Mouse (Mus musculus) heart, adult 9 months (tissue): ENCODE data around the gene Zcchc7.

Experiments
- DNase-seq, 2 experiments: peaks; one replicate each; pipeline ENCODE4 v3.0.0; 2022; ENCODE audit warnings: low spot score in 2 of 2

Gene Zcchc7

DNA sequence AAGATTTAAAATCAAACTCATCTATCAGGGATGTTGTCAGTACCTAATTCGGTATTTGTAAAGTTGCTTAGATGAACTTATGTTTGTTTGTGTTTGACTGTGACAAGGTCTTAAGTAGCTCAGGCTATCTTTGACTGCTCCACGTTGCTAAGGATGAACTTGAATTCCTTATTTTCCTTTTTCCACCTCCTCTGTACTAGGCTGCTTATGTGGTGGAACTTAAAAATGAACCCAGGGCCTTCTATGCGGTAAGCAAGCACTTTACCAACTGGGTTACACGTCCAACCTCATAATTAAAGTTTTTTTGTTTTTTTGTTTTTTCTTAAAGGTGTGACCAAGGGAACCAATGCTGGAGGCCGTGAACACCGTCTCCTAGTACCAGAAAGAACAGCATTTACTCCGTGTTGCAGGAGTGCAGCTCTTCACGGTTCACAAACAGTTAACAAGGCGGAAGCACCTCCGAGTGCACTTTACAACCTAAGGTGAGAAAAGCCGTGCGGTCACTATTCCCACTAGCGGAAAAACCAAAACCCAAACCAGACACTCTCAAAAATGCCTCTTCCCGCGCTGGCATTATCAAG is at the start of gene Zcchc7:
Gene Zcchc7, plus strand, starts transcription at position 325 of the 581 bp plus-strand sequence.
- no peak for DNase-seq

DNA sequence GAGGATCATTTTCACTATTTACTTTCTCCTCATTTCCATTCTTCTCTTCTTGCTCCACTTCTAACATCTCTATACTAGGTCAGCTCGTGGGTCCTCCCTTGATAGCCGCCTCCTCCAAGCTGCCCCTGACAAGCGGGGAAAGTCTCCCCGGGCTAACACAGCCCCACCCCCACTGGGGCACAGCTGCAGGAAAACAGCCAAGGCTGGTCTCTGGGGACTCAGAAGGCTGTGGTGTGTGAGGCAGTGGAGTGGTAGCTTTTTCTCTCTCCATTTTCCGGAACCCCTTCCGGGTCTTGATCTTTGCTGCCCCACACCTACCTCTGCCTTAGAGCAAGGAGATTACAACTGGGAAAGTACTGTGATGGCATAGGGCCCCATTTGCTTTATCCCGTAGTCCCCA is 49.7 kb upstream of the Zcchc7 start:
- no peak for DNase-seq

DNA sequence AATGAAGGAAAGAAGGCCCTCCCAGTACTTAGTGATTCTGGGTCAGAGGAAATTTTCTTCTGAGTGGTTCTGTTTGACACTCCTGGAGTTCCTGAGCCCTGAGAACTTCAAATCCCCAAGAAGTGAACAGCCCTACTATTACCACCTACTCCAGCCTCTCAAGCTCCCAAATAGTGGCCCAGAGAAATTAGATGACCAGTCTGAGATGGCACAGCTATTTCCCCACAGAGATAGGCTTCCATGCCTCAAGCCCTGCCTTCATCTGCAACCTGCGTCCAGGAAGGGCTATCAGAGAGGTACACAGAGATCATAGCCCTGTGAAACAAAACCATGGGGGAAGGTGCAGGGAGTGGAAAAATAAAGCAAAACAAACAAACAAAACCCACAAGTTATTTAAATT is 48.8 kb upstream of the Zcchc7 start:
- no peak for DNase-seq

DNA sequence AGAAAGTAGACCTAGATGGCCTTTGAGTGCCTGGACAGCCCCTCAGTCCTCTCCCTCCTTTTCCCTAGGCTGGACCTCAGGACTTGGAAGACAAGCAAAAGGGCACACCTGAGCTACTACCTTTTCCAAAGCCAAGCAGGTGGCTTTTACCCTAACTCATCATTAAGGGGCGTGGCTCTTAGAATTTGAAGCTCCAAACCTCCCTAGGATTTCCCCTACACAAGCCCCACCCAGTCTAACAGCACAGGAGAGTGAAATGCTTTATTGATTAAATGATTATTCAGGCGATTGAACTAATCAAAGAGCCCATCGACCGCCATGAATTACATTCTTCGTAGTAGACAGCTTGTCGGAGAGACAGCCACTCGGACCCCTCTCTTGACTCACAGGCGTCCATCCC is 47.4 kb upstream of the Zcchc7 start:
- DNase-seq: no peak

DNA sequence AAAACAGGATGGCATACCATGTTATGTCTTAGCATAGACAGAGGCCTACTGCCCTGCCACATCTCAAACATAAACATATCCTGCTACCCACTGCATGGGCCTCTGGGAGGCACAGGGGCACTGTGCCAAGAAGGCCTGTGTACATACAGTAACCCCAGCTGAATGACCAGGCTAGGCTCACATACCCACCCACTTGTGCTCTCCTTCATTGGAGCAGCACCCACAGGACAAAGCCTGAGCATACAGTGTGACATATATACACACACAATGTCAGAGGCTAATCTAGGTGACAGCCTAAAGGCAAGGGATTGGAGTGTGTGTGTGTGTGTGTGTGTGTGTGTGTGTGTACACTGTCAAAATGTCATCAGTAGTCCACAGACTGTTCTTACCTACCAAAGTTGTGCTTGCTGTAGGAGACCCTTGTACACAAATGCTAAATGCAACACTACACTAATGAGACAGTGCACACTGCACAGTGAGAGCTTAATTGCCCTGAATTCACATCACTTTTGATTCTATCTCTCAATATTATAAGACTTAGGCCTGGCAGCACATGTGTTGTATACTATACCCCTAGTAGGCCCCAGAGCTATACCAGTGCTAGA is 46.5 kb upstream of the Zcchc7 start:
- no peak for DNase-seq

DNA sequence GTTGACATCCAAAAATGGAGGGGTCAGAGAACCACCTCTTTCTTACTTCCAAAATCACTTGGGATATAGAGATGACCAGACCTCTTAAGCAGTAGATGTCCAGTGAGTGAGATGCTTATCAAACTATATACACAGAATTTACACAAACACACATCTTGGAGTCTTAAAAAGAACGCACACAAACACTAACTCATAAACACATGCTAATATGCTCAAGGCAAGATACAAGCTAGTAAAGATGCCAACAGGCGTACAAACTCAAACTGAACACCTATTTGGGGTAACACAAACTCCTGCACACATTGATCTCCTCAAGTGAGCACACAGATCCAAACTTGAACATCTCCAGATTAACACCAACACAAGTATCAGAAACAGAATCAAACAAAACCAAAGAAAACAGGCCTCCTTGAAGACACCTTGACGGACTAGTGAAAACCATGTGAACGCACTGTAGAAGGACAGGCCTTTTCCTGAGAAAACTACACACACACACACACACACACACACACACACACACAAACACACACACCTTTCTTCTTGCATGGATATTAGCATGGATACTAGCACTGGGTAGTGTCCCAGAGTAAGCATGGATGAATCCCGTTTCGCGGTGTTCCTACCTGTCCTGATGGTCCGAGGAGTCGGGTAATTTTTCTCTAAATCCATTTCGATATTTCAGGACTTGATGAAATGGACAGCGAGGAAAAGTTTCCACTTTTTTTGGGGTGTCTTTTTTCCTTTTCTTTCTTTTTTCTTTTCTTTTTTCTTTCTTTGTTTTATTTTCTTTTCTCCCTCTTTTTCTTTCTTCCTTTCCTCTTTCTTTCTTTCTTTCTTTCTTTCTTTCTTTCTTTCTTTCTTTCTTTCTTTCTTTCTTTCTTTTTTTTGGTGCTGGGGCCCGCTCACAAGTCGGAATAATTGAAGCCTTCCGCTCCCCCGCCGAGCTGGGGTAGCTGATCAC is 45.7 kb upstream of the Zcchc7 start, which contains the start of gene Pax5:
Gene Pax5, minus strand, starts transcription at position 748 of the 961 bp plus-strand sequence.
- no peak for DNase-seq

DNA sequence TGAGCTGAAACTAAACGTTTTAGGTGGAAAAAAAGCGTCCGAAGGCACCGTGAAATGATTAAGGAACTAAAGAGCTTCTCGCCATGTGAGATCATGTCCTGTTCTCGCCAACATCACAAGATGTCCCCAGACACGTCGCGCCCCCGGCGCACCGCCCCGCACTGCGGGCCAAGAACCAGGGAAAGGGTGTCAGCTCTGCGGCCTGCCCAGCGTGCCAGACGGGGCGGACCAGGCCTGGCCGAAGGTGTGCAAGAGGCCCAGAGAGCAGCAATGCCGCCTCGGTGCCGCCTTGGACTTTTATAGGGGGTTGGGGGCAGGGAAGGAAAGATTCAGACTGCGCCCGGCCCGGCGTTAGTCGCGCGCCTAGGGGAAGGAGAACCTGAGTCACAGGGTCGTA is 45.0 kb upstream of the Zcchc7 start:
- DNase-seq: no peak

DNA sequence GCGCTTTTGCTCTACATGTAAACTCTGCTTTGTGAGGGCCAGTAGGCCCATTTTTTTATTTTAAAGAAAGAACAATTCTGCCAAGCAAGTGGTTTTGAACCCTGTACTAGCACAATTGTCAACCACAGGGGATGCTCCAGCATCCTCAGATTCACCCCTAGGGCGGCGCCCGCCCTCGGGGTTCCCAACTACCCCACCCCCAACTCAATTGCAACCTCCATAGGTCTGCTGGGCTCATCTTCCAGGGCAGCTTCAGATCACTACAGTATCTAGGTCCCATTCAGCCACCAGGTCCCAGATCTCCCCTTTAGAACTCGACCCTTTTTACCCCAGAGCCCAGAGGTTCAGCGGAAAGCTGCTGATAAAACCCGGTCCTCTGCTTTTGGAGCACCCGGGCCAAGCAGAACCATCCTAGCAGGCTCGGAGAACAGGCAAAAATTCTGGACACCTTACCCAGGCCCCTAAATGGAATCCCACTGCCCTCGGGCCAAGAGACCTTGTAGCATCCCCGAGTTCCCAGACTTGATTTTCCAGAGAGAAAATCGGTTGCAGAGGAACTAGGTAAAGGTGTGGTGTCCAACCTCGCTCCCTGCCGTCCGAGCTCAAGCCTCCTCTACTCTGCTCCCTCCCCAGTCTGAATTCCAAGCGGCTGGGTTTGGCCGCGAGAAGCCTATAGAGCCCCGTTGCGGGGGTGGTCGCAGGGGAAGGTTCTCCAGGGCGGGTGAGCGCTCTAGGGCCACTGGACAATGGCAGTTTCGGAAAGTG is 44.4 kb upstream of the Zcchc7 start:
- no peak for DNase-seq

DNA sequence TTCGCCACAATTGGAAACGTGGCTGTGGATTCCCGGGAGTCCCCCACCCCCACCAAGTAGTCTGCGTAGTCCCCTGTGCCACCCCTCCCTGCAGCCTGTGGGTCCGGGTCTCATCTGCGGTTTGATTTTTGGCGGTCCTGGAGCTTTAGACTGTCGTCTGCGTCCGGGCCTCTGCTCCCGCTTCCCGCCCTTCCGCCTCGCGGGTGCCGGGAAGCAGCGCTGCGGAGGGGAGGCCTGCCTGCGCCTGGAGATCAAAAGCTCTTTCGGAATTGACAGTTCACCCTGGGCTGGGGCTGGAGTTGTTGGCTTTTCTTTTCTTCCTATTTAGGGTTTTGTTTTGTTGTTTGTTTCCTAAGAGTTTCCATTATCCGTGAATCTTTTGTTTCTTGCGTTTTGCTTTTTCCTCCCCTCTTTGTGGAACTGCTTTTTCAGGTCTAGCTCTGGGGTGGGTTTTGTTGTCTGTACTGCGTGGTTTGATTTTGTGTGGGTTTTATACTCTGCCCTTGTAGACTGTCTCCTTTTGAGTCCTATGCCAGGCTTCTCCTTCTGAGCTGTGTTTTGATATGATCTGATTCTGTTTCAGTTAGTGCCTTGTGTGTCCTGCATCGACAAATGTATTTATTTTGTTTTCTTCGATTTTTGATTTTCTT is 43.5 kb upstream of the Zcchc7 start:
- DNase-seq: no peak

DNA sequence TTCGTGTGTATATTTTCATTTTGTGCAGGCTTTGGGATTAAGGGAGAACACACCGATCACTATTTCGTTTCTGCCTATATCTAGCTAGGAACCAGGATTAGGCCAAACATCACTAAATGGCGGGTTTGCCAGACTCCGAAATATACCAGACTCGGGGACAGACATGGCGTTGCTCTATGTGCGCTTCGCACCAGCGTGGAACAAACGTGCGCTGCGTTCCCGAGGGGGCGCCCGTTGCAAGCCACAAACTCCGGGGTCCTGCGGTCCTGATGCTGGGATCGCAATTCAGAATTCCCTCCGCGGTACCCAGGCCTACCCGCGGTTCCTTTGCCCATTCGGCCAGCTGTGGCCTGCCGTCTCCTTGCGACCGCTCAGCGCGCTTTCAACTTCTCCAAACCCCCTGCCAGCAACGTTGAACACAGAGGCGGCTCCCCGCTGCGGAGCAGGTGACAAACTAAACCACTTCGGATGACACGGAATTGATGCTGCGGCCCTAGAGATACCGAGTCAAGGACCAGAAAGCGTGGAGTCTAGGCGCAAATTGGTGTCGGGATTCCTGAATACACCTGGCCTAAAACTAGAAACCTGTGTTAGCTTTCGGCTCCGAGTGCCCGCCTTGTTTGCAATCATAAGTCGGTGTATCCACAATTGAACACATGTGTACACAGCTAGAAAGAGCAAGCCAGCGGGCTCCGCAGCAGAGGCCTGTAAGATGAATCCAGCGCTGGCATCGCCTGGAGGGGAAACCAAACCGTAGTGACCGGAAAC is 42.7 kb upstream of the Zcchc7 start:
- DNase-seq: no peak

DNA sequence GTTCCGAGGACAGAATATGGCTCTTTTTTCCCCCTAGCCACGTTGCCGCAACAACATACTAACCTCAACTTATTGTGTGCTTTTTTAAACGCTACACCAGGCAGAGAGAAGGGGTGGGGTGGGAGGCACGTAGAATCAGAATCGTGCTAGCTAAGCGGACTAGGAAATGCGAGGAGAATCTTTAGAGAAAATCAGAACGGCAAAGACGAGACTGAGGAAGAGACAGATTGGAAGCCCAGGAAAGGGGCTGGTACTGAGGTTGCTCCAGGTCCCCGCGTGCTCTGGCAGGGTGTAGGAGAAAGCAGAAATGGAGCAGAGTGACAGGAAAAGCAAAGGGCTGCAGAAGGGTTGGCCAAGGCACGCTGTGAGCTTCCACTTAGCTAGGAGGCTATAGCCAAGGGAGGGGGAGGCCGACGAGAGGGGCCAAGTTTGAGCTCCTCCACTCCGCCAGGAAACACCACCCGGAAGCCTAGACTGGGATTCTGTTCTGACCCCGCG is 42.1 kb upstream of the Zcchc7 start:
- DNase-seq: no peak

DNA sequence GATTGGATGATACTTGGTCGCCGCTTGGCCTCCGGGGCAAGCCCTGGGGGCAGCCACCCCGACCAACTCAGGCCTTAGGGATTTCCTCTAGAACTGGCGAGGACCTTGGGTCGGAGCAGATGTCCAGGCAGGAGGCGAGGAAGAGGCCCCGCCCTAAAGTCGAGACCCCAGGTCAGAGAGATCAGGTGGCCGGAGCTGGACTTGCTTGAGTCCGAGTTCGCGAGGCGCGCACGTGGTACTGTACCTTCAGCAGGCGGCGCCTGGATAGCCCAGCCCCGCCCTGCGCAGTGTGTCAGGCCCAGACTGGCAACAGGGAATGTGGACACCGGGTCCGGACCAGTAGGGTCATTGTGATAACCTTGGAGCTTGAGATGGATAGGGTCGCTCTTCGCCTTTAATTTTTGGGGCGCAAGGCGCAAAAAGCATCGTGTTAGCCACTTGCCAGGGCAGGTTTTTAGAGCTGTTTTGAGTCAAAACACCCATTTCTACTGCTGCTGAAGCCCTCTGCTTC is 41.5 kb upstream of the Zcchc7 start:
- DNase-seq: no peak

DNA sequence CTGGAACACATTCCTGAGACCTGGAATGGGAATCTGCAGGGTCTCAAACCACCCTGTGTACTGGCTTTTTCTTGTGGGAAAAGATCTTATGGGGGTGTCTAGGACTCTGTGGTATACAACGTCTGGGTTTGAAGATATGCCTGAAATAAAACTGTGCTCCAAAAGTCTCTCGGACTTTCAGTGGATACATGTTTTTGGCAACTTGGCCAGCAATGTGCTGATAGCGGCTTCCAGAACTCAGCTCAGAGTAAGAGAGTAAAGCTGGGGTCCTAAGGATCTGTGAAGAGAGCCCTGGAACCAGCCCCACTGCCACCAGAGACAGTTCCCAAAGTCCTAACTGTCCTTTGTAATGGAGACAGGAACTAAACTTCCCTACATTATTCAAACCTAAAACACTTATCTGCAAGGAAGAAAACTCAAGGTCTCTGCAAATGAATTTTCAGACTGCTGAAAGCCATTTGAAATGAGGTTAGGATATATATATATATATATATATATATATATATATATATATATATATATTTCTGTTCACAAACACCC is 40.0 kb upstream of the Zcchc7 start:
- no peak for DNase-seq

DNA sequence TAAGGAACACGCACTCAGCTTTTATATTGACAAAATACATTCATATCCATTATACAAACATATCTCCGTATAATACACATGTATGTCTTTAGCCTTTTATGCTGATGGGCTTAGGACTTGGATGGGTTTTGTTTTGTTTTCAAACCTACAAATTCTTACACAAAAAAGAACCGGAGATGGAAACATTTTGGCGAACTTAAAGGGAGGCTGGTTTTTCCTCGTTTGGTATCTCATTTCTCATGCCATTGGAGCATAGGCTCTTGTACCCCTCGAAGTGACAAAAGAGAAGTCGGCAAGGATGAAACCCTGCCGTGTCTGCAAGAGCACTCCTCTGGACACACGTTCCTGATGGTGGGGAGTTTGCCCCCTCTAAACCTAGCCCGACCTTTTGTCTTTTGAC is 39.3 kb upstream of the Zcchc7 start:
- DNase-seq: no peak

DNA sequence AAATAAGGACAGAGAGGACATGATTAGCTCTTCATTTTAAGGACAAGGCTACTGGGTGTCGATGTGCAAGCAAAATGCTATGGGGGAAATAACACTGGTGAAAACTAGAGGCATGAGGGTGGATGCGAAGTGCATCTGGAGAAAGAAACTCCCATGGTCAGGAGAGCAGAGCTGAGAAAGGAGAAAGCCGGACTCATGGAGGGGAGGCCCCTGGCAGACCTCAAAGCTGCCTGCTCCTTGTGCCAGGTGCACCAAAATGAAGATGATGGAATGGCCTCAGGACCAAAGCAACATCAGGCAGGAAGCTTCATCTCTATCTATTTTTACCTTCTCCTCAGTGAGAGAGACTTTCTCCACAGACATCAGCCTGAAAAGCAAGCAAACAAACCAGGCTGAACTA is 38.0 kb upstream of the Zcchc7 start:
- DNase-seq: no peak

DNA sequence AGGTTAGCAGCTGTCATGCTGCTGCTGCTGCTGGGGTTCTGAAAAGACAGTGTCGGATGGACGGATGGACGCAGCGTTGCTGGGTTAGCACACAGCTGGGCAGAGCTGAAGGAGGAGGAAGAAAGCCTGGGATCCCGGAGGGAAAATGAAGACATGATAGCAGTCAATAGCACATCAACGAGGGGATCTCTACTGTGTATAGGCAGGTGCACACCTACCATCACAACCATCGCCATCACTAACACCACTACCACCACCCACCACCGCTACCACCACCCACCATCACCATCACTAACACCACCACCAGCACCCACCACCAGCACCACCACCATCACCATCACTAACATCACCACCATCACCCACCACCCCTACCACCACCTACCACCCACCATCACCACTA is 35.6 kb upstream of the Zcchc7 start:
- DNase-seq: no peak

DNA sequence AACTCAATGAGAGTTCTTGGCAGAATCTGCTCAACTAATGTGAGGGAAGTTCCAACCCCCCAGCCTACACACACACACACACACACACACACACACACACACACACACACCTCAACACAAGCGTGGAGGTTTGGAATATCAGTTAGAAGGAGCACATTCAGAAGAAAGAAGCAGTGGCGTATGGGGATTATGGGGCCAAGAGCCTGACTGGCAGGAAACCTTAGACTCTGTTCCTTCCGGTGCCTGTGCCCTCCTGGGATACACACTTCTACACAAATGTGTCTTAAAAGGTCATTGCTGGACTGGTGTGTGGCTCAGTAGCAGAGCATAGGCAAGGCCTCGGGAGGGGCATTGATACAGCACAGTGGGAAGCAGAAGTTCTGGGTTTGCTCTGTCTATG is 34.4 kb upstream of the Zcchc7 start:
- no peak for DNase-seq

DNA sequence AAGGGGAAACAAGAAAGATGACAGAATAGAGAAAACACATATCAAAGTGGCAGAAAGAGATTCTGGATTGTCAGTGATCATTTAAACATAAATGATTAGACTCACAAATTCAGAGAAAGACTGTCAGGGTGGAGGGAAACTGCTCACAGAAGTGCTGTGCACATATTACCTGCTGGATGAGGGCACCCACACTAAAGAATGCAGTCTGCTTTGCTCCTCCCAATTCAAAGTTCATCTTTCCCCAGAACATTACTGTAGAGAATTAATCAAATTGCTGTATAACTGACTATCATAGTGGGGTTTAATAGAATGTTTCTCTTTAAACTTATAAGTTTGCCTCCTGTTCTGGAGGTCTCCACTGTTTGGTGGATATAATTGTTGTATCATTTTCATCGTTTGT is 15.2 kb upstream of the Zcchc7 start:
- DNase-seq: no peak

DNA sequence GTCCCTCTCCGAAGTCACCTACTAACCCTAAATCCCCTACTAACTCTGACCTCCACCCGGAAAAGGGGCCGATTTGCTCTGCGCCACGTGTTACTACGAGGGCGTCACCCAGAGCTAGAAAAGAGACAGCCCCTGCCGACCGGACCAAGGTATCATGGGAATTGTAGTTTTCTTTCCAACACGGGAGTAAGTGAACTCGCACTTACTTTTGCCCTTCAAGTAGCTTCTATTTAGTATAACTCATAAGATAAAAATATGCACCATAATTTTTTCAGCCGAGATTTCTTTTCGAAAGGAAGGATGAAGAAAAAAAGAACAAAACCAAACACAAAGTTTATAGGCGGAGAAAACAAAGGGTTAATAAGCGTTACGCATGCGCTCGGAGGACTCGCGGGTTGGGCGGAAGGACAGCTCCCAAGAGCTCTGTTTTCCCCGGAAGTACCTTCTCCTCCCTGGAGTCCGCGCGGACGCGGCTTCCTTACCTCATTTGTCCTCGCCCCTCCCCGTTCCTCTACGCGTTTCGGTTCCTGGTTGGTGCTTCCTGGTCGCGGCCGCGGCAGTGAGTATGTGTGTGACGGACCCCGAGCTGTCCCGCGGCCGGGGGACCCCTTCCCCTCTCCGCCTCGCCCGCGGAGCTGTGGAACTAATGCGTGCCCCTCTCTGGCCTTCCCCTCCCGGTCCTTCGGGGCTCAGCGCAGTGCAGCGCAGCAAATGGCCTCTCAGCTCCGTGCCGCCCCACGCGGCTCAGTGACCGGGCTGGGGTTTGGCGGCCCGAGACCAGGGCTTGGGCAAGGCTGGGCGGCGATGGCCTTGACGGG is 666 bp downstream of the Zcchc7 start:
- peak; percentile 94 for DNase-seq
